Mouse (Mus musculus): Measurements from ENCODE around the gene Oaz2. TPM values are rescaled to one million over a fixed set of nuclear protein-coding genes. Genes with fewer than 3 reads are reported as not detected.
A peak's percentile ranks its signal among the peaks of the same experiment; 100 is the strongest.

Gene Oaz2
- polyA plus RNA-seq, 1 experiment from 2014 or later: 258 TPM

GRCm38 (mm10) chr9:65676358-65677118, 8.7 kb downstream of the Oaz2 start:
- H3K4me3 ChIP-seq (replicated peaks; ENCODE audit: low read depth, low read length): peak overlapping the region; percentile 65
- H3K9ac ChIP-seq (replicated peaks; ENCODE audit: low read length): peak overlapping the region; percentile 84
- H3K27me3 ChIP-seq (ENCODE audit: control insufficient read depth, insufficient read depth, low read length): no peaks in the 10 kb centered on the region
- no peaks in the 10 kb centered on the region for H3K36me3 ChIP-seq (ENCODE audit: control insufficient read depth, insufficient read depth, low read length)
- DNase-seq: peak; percentile 99
- WGBS: under 1% methylated on average over 50 of the region's 51 CpGs
- peak overlapping the region; percentile 90 for H3K4me2 ChIP-seq (ENCODE audit: low read length)
- H3K4me1 ChIP-seq (ENCODE audit: control insufficient read depth, insufficient read depth, low read length): peaks cover 48% of the 10 kb centered on the region
- peak overlapping the region; percentile 83 for H3K27ac ChIP-seq (replicated peaks; ENCODE audit: low read depth, low read length)
- H3K9me3 ChIP-seq (ENCODE audit: control insufficient read depth, low read length): no peaks in the 10 kb centered on the region
- peak; percentile 97 for ATAC-seq (ENCODE audit: low FRiP score, low TSS enrichment)

- Histone ChIP-seq H3K4me2 (ENCODE audit: low read length) (peak overlapping the region; percentile 90), H3K36me3 (ENCODE audit: control insufficient read depth, insufficient read depth, low read length) (no peaks in the 10 kb centered on the region), H3K4me1 (ENCODE audit: control insufficient read depth, insufficient read depth, low read length) (peaks cover 49% of the 10 kb centered on the region), H3K9me3 (ENCODE audit: control insufficient read depth, low read length) (no peaks in the 10 kb centered on the region), H3K9ac (replicated peaks; ENCODE audit: low read length) (peak overlapping the region; percentile 84), H3K27me3 (ENCODE audit: control insufficient read depth, insufficient read depth, low read length) (no peaks in the 10 kb centered on the region), H3K27ac (replicated peaks; ENCODE audit: low read depth, low read length) (peak overlapping the region; percentile 83; the same call in 1 of the 2 replicates), H3K4me3 (replicated peaks; ENCODE audit: low read depth, low read length) (peak overlapping the region; percentile 65)
- 0% methylated on average over 3 of the region's 3 CpGs for WGBS
- ATAC-seq (ENCODE audit: low FRiP score, low TSS enrichment) (no peak), DNase-seq (no peak)
Measured at GRCm38 (mm10) chr9:65677119-65677462, 9.3 kb downstream of the Oaz2 start.

DNA sequence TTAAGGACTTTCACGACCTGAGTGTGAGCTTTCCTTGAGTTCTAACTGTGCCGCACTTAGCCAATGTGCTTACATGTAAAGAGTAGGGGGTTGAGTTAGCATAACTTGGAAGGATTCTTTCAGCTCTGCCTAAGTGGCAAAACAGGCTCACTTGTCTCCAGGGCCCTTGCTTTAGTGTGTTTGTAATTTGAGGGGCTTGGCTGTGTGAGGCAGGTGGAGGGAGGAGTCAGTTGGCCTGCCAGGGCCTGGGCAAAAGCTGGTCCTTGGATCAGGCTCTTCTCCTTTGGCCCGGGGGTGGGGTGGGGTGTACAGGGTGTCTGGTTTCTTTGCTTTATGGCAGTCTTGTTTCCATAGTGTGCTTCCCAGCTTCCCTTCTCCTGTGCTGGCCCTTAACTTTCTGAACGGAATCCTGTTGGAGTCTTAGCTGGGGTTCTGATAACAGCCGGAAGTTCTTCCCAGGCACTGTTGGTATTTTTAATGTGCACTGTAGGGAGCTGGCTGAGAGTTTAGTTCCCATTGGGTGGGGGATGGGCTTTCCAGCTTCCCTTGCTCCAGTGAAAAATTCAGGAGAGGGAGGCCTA, 11.5 kb downstream of the Oaz2 start:
- peak overlapping the region; percentile 90 for H3K4me2 ChIP-seq (ENCODE audit: low read length)
- no peaks in the 10 kb centered on the region for H3K9me3 ChIP-seq (ENCODE audit: control insufficient read depth, low read length)
- DNase-seq (peak; percentile 50), ATAC-seq (ENCODE audit: low FRiP score, low TSS enrichment) (no peak)
- 0 out of 2 replicates have a peak overlapping the region, but pooled peaks have one; percentile 13 for H3K9ac ChIP-seq (replicated peaks; ENCODE audit: low read length)
- no peaks in the 10 kb centered on the region for H3K36me3 ChIP-seq (ENCODE audit: control insufficient read depth, insufficient read depth, low read length)
- 36% methylated on average over 5 of the region's 5 CpGs for WGBS
- H3K4me1 ChIP-seq (ENCODE audit: control insufficient read depth, insufficient read depth, low read length): peaks cover 56% of the 10 kb centered on the region
- H3K27me3 ChIP-seq (ENCODE audit: control insufficient read depth, insufficient read depth, low read length): no peaks in the 10 kb centered on the region
- H3K27ac ChIP-seq (replicated peaks; ENCODE audit: low read depth, low read length): no peak overlapping the region; the same call in 1 of the 2 replicates
- H3K4me3 ChIP-seq (replicated peaks; ENCODE audit: low read depth, low read length): peak overlapping the region; percentile 16; the same call in 1 of the 2 replicates

GRCm38 (mm10) chr9:65680938-65681633, 13.3 kb downstream of the Oaz2 start:
- Histone ChIP-seq H3K27me3 (ENCODE audit: control insufficient read depth, insufficient read depth, low read length) (no peaks in the 10 kb centered on the region), H3K9me3 (ENCODE audit: control insufficient read depth, low read length) (no peaks in the 10 kb centered on the region), H3K4me3 (replicated peaks; ENCODE audit: low read depth, low read length) (no peak overlapping the region), H3K9ac (replicated peaks; ENCODE audit: low read length) (no peak overlapping the region), H3K4me1 (ENCODE audit: control insufficient read depth, insufficient read depth, low read length) (peaks cover 49% of the 10 kb centered on the region), H3K4me2 (ENCODE audit: low read length) (no peak overlapping the region), H3K27ac (replicated peaks; ENCODE audit: low read depth, low read length) (no peak overlapping the region), H3K36me3 (ENCODE audit: control insufficient read depth, insufficient read depth, low read length) (peaks cover 2% of the 10 kb centered on the region; the same call in 1 of the 2 replicates)
- ATAC-seq (ENCODE audit: low FRiP score, low TSS enrichment): no peak
- no peak for DNase-seq
- 90% methylated on average over 4 of the region's 4 CpGs for WGBS

DNA sequence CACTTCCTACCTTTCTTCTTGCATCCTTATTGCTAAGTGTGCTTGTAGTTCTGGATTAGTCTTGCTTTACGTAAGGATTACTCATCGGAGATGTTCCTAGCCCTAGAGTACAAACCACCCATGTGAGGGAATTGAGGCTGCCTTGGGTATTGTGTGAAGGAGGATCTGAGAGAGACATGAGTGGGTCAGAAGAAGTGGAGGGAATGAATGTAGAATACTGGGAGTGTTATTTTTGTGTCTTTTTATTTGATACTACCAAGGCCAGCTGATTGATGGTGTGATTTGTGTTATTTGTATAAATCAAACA, 13.8 kb downstream of the Oaz2 start:
- Histone ChIP-seq H3K4me2 (ENCODE audit: low read length) (no peak overlapping the region), H3K4me3 (replicated peaks; ENCODE audit: low read depth, low read length) (no peak overlapping the region), H3K36me3 (ENCODE audit: control insufficient read depth, insufficient read depth, low read length) (peaks cover 7% of the 10 kb centered on the region), H3K27me3 (ENCODE audit: control insufficient read depth, insufficient read depth, low read length) (no peaks in the 10 kb centered on the region), H3K9ac (replicated peaks; ENCODE audit: low read length) (no peak overlapping the region), H3K9me3 (ENCODE audit: control insufficient read depth, low read length) (no peaks in the 10 kb centered on the region), H3K4me1 (ENCODE audit: control insufficient read depth, insufficient read depth, low read length) (peaks cover 49% of the 10 kb centered on the region), H3K27ac (replicated peaks; ENCODE audit: low read depth, low read length) (no peak overlapping the region)
- DNase-seq (no peak), ATAC-seq (ENCODE audit: low FRiP score, low TSS enrichment) (no peak)
- WGBS: 80% methylated on average over 2 of the region's 2 CpGs

DNA sequence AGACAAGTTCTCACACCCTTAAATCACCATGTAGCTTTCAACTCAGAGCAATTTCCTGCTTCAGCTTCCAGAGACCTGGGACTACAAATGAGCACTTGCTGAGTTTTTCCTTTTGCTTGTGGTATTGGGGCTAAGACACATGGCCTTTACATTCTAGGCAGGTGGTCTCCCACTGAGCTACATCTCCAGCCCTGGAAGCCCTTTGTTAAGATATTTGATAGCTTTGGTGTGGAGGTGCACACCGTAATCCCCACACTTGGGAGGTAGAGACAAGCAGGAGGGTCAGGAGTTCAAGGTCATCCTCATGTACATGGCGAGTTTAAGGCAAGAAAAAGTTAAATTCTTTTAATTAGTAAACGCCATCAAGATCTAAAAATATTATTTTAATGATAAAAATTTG, 14.4 kb downstream of the Oaz2 start:
- WGBS: 92% methylated on average over 3 of the region's 3 CpGs
- Histone ChIP-seq H3K27ac (replicated peaks; ENCODE audit: low read depth, low read length) (no peak overlapping the region), H3K4me2 (ENCODE audit: low read length) (no peak overlapping the region), H3K36me3 (ENCODE audit: control insufficient read depth, insufficient read depth, low read length) (peaks cover 13% of the 10 kb centered on the region), H3K27me3 (ENCODE audit: control insufficient read depth, insufficient read depth, low read length) (no peaks in the 10 kb centered on the region), H3K9me3 (ENCODE audit: control insufficient read depth, low read length) (no peaks in the 10 kb centered on the region), H3K4me3 (replicated peaks; ENCODE audit: low read depth, low read length) (no peak overlapping the region), H3K9ac (replicated peaks; ENCODE audit: low read length) (no peak overlapping the region), H3K4me1 (ENCODE audit: control insufficient read depth, insufficient read depth, low read length) (peaks cover 47% of the 10 kb centered on the region)
- ATAC-seq (ENCODE audit: low FRiP score, low TSS enrichment) (no peak), DNase-seq (no peak)

DNA sequence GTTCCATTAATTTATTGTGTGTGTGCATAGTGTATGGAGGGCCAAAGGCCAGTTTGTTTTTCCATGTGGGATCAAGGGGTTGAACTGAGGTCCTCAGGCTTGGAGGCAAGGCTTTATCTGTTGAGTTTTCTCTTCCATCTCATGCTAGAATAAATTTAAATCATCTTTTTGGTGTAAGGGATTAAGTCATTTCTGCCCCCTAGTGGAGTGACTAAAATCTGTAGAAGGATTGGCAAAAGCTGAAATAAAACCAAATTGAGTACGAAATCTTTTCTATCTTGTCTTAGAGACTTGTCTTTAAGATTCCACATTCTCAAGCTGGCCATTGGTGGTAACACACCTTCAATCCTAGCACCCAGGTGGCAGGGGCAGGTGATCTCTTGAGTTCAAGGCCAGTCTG, 15.2 kb downstream of the Oaz2 start:
- H3K4me2 ChIP-seq (ENCODE audit: low read length): no peak overlapping the region
- H3K4me3 ChIP-seq (replicated peaks; ENCODE audit: low read depth, low read length): no peak overlapping the region
- H3K9me3 ChIP-seq (ENCODE audit: control insufficient read depth, low read length): no peaks in the 10 kb centered on the region
- H3K36me3 ChIP-seq (ENCODE audit: control insufficient read depth, insufficient read depth, low read length): peaks cover 21% of the 10 kb centered on the region
- DNase-seq (peak; percentile 67), ATAC-seq (ENCODE audit: low FRiP score, low TSS enrichment) (no peak)
- H3K4me1 ChIP-seq (ENCODE audit: control insufficient read depth, insufficient read depth, low read length): peaks cover 39% of the 10 kb centered on the region
- H3K27ac ChIP-seq (replicated peaks; ENCODE audit: low read depth, low read length): no peak overlapping the region
- H3K27me3 ChIP-seq (ENCODE audit: control insufficient read depth, insufficient read depth, low read length): no peaks in the 10 kb centered on the region
- 84% methylated on average over 1 of the region's 1 CpGs for WGBS
- no peak overlapping the region for H3K9ac ChIP-seq (replicated peaks; ENCODE audit: low read length)

GRCm38 (mm10) chr9:65684704-65685103, 16.9 kb downstream of the Oaz2 start:
- Histone ChIP-seq H3K27me3 (ENCODE audit: control insufficient read depth, insufficient read depth, low read length) (no peaks in the 10 kb centered on the region), H3K36me3 (ENCODE audit: control insufficient read depth, insufficient read depth, low read length) (peaks cover 29% of the 10 kb centered on the region), H3K4me1 (ENCODE audit: control insufficient read depth, insufficient read depth, low read length) (peaks cover 22% of the 10 kb centered on the region), H3K9me3 (ENCODE audit: control insufficient read depth, low read length) (no peaks in the 10 kb centered on the region), H3K27ac (replicated peaks; ENCODE audit: low read depth, low read length) (no peak overlapping the region), H3K4me3 (replicated peaks; ENCODE audit: low read depth, low read length) (no peak overlapping the region), H3K4me2 (ENCODE audit: low read length) (no peak overlapping the region), H3K9ac (replicated peaks; ENCODE audit: low read length) (no peak overlapping the region)
- WGBS: 88% methylated on average over 2 of the region's 2 CpGs
- ATAC-seq (ENCODE audit: low FRiP score, low TSS enrichment) (no peak), DNase-seq (no peak)
